Mouse (Mus musculus) urinary bladder, postnatal 10 days (tissue): ENCODE data around the gene Cep19.
"Not testable (repeated sequence)": the region's sequence is repeated elsewhere in the genome, so short reads cannot be mapped to it uniquely, and the experiment has no call there.

Source experiments
- DNase-seq: peaks from one replicate; pipeline ENCODE4 v3.0.0; 2022; ENCODE audit warnings: low spot score

Cep19 gene

DNA sequence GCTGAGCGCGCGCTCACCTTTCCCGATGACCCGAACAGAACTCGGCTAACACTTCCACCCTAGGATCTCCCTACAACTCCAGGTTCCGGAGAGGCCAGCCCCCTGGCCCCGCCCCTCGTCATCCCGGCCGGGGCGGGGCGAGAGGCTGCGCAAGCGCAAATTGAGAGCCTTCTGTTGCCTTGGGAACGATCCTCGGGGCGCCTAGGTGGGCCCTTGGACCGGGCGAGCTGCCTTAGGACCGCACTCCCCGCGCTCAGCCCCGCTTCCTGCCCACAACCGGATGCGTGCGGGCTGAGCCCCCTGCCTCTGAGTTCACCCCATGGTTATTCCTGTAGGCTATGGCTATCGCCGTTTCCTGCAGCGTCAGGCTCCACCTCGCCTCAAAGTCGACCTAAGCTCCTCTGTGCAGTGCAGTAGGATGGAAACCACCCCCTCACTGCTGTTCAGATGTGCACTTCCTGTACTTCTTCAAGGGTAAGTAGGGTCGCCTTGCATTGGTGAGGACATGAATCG lies at the start of gene Cep19, which contains the start of gene Pigx:
Cep19 (plus strand) TSS at position 163 of the 513 bp plus-strand sequence.
Pigx (minus strand) TSS at position 103 of the 513 bp plus-strand sequence.
- DNase-seq: peak; percentile 41

DNA sequence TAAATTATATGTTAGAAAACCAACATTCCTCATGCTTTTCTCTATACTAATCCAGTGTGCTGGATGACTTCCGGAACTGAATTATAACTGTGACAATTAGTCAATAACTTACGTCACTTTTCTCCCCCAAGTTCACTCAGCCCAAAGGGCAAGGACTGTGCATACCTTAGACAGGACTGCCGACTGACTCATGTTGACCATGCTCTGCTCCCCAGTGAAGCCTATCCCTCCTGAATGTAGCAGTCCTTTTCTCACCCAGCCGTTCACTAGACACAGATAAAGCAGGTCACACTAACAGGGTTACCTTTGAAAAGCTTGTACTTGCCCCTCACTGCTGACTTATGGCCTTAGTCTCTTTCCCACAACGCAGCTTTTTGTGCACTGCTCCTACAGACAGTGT lies 40.8 kb upstream of the Cep19 start:
- no peak for DNase-seq

GRCm38 (mm10) chr16:32059840-32060523 lies 39.6 kb upstream of the Cep19 start:
- DNase-seq: no peak

DNA sequence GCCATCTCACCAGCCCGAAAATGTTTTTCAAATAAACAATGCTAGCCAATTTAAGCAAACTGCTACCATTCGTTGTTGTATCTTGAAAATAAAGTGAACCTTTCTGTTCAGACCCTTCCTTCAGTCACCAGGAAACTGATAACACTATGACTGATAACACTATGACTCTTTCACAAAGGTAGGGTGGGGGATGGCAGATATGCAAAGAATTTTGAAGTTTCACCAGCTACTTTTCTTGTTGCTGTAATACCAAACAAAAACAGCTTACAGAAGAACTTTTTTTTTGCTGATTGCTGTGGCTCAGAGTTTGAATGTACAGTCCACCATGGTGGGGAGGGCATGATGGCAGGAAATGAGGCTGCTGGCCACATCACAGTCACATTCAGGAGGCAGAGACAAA lies 37.4 kb upstream of the Cep19 start:
- DNase-seq: no peak

DNA sequence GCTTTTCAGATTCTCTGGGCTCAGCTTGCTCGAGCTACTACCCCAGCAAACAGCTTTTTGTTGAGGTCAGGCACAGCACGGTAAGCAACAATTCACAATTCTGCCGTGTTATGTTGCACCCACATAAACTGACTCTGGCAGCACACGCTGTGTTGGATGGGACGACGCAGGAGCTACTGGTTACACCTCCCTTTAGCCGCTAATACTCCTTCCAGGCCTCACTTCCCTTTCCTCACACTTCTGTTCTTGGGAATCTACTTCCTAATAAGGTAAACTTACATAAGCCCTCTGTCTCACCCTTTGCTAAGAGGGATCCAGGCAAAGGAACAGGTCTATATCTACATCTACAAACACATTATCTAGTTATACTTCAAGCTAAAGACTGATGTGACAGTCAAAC lies 35.7 kb upstream of the Cep19 start:
- DNase-seq: no peak

GRCm38 (mm10) chr16:32066899-32067298 lies 32.7 kb upstream of the Cep19 start:
- no peak for DNase-seq

DNA sequence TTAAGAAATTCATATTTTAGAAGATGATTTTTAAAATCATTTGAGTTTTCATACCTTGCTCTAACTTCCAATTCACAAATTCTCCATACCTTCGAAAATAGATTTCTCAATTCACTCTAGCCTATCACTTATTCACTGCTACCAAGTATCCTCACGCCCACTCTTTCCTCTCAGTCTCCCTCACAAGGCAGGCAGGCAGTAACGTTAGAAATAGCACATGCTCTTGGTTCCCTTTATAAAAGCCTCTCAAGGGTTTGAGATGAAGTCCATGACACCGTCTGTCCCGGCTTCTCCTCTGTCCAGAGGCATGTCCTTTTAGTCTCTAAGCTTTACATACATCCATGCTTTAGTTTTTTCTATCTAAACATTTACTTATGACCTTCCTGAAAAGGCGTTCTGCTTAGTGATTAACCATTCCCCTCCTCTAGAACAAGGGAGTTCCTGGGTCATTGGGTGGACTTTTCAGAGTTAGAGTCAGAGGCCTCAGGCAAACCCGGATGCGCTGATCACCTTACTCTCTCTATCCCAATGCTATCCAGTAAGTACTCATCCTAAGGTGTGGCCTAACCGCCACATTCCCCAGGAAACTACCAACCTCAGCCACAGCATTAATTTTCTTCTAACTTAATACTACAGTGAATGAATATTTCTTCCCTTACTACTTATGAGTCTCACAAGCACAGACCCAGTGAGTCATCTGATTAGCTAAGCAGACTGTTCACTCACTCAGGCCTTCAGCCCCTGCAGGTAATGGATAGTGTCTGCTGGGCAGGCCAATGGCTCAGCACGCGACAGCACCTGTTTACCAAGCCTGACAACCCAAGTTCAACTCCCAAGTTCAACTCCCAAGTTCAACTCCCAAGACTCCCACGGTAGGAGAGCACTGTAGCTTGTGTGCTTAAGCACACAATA lies 31.0 kb upstream of the Cep19 start:
- no peak for DNase-seq

GRCm38 (mm10) chr16:32070070-32070469 lies 29.5 kb upstream of the Cep19 start:
- not testable (repeated sequence) for DNase-seq

DNA sequence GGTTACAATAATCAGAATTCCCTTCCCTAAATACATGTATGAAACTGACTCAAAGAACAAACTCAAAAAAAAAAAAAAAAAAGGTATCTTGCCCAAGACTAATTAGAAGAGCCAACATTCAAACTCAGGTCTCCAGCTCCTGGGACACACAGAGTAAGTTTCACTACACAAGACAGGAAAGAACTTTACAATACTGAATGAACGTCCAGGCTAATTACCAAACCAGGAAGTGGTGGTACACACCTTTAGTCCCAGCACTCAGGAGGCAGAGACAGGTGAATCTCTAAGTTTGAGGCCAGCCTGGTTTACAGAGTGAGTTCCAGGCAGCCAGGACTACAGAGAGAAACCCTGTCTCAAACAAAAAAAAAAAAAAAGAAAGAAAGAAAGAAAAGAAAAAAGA lies 23.8 kb upstream of the Cep19 start:
- DNase-seq: no peak

- DNase-seq: no peak
Observed at GRCm38 (mm10) chr16:32076406-32076805, 23.2 kb upstream of the Cep19 start.

GRCm38 (mm10) chr16:32077648-32078407 lies 21.8 kb upstream of the Cep19 start:
- DNase-seq: no peak

- DNase-seq: no peak
Observed at GRCm38 (mm10) chr16:32078408-32078990, 21.1 kb upstream of the Cep19 start.

GRCm38 (mm10) chr16:32078991-32079511 lies 20.5 kb upstream of the Cep19 start, which contains the start of gene Pak2:
Gene Pak2, minus strand, starts transcription at chr16:32079342.
- DNase-seq: peak; percentile 62

DNA sequence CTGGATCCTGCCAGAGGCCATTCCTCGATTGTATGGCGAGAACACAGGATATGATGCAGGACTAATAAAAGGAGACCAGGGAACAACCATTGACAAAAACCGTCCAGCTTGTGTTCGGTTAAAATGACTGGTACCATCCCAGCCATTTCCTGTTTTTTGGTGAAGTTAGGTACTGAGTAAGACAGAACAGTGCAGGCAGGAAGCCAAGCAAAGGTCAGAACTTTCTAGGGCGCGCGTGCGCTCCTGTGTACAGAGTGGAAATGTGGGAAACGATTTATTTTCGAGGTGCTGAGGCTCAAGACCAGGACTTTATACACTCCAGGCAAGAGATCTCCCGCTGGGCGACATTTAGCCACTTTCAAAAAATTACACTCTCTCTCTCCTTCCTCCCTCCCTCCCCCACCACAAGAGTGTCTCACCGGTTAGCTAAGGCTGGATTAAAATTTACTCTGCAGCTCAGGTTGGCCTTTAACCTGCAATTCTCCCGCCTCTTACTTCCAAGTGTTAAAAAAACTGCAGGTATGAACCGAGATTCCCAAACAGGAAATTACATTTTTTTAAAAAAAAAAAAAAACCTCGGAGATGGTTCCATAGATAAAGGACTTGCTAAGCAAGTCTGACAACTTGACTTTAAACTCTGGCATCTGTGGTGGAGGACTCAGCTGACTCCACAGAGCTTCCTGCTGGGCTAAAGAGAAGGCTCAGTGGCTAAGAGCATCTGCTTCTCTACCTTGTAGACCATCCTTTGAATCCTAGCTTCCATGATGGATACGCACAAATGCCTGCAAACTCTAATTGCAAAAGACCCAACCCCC lies 11.8 kb upstream of the Cep19 start:
- DNase-seq: no peak

GRCm38 (mm10) chr16:32091466-32091865 lies 8.1 kb upstream of the Cep19 start:
- no peak for DNase-seq

DNA sequence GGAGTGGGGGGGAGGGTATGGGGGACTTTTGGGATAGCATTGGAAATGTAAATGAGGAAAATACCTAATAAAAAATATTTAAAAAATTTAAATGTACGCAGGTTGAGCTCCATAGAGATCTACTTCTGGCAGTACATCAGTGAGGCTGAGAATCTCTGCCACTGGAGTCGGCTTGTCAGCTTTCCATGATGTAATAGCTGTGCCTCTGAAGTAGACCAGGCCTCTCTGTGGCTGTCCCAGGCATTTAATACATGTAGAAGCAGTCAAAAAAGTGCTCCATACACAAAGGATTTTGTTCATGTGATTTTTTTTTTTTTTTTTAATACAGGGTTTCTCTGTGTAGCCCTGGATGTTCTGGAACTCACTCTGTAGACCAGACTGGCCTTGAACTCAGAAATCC lies 1.8 kb upstream of the Cep19 start:
- DNase-seq: not testable (repeated sequence)

- no peak for DNase-seq
Observed at GRCm38 (mm10) chr16:32098897-32099637, 533 bp upstream of the Cep19 start.

- no peak for DNase-seq
Observed at GRCm38 (mm10) chr16:32102295-32102694, 2.7 kb downstream of the Cep19 start.

GRCm38 (mm10) chr16:32105698-32106097 lies 6.1 kb downstream of the Cep19 start:
- DNase-seq: no peak
